Mouse (Mus musculus): Measurements from ENCODE around the gene 4933405L10Rik. TPM values are rescaled to one million over a fixed set of nuclear protein-coding genes. Genes with fewer than 3 reads are reported as not detected.

Gene 4933405L10Rik
- polyA plus RNA-seq, 1 experiment from 2014 or later, result 0.31 TPM

GRCm38 (mm10) chr8:105689256-105689982 lies 18.0 kb upstream of the 4933405L10Rik start:
- WGBS, result 57% methylated on average over 35 of the region's 35 CpGs

GRCm38 (mm10) chr8:105689983-105690360 lies 17.5 kb upstream of the 4933405L10Rik start:
- 88% methylated on average over 9 of the region's 9 CpGs for WGBS
- Histone ChIP-seq H3K27ac (ENCODE audit: low read depth, low read length) (no peak overlapping the region), H3K4me1 (replicated peaks; ENCODE audit: control insufficient read depth, insufficient read depth, low read length) (no peaks in the 10 kb centered on the region; the same call in 1 of the 2 replicates), H3K27me3 (ENCODE audit: control insufficient read depth, insufficient read depth, low read length) (no peaks in the 10 kb centered on the region), H3K4me3 (ENCODE audit: low read depth, low read length) (no peak overlapping the region), H3K9me3 (ENCODE audit: control insufficient read depth, low read length) (no peaks in the 10 kb centered on the region), H3K9ac (ENCODE audit: low read depth, low read length) (no peak overlapping the region), H3K36me3 (ENCODE audit: control insufficient read depth, insufficient read depth, low read length) (no peaks in the 10 kb centered on the region), H3K4me2 (replicated peaks; ENCODE audit: low read depth, low read length) (no peak overlapping the region)
- ATAC-seq (ENCODE audit: low FRiP score) (no peak), DNase-seq (ENCODE audit: low spot score) (no peak)

More at GRCm38 (mm10) chr8:105689256-105689982, 18.0 kb upstream of the 4933405L10Rik start:
- H3K4me3 ChIP-seq (ENCODE audit: low read depth, low read length), result no peak overlapping the region
- DNase-seq (ENCODE audit: low spot score), result no peak
- no peaks in the 10 kb centered on the region for H3K4me1 ChIP-seq (replicated peaks; ENCODE audit: control insufficient read depth, insufficient read depth, low read length)
- H3K36me3 ChIP-seq (ENCODE audit: control insufficient read depth, insufficient read depth, low read length), result no peaks in the 10 kb centered on the region
- no peak for ATAC-seq (ENCODE audit: low FRiP score)
- H3K9me3 ChIP-seq (ENCODE audit: control insufficient read depth, low read length), result no peaks in the 10 kb centered on the region
- no peak overlapping the region for H3K4me2 ChIP-seq (replicated peaks; ENCODE audit: low read depth, low read length)
- H3K27me3 ChIP-seq (ENCODE audit: control insufficient read depth, insufficient read depth, low read length), result no peaks in the 10 kb centered on the region
- H3K9ac ChIP-seq (ENCODE audit: low read depth, low read length), result no peak overlapping the region
- no peak overlapping the region for H3K27ac ChIP-seq (ENCODE audit: low read depth, low read length)

- 91% methylated on average over 14 of the region's 14 CpGs for WGBS
- Histone ChIP-seq H3K9me3 (ENCODE audit: control insufficient read depth, low read length) (no peaks in the 10 kb centered on the region), H3K36me3 (ENCODE audit: control insufficient read depth, insufficient read depth, low read length) (no peaks in the 10 kb centered on the region), H3K27me3 (ENCODE audit: control insufficient read depth, insufficient read depth, low read length) (no peaks in the 10 kb centered on the region), H3K4me3 (ENCODE audit: low read depth, low read length) (no peak overlapping the region), H3K4me2 (replicated peaks; ENCODE audit: low read depth, low read length) (no peak overlapping the region), H3K4me1 (replicated peaks; ENCODE audit: control insufficient read depth, insufficient read depth, low read length) (peaks cover 4% of the 10 kb centered on the region), H3K27ac (ENCODE audit: low read depth, low read length) (no peak overlapping the region), H3K9ac (ENCODE audit: low read depth, low read length) (no peak overlapping the region)
- DNase-seq (ENCODE audit: low spot score) (no peak), ATAC-seq (ENCODE audit: low FRiP score) (no peak)
Measured at GRCm38 (mm10) chr8:105690978-105691377, 16.5 kb upstream of the 4933405L10Rik start.

- peaks cover 4% of the 10 kb centered on the region for H3K4me1 ChIP-seq (replicated peaks; ENCODE audit: control insufficient read depth, insufficient read depth, low read length)
- 93% methylated on average over 11 of the region's 11 CpGs for WGBS
- DNase-seq (ENCODE audit: low spot score) (no peak), ATAC-seq (ENCODE audit: low FRiP score) (no peak)
- no peak overlapping the region for H3K9ac ChIP-seq (ENCODE audit: low read depth, low read length)
- H3K4me2 ChIP-seq (replicated peaks; ENCODE audit: low read depth, low read length), result no peak overlapping the region
- no peaks in the 10 kb centered on the region for H3K9me3 ChIP-seq (ENCODE audit: control insufficient read depth, low read length)
- H3K36me3 ChIP-seq (ENCODE audit: control insufficient read depth, insufficient read depth, low read length), result 0 out of 2 replicates have a peak, but pooled peaks cover 2% of the 10 kb centered on the region
- H3K27ac ChIP-seq (ENCODE audit: low read depth, low read length), result no peak overlapping the region
- no peaks in the 10 kb centered on the region for H3K27me3 ChIP-seq (ENCODE audit: control insufficient read depth, insufficient read depth, low read length)
- H3K4me3 ChIP-seq (ENCODE audit: low read depth, low read length), result no peak overlapping the region
Measured at GRCm38 (mm10) chr8:105692449-105693182, 14.8 kb upstream of the 4933405L10Rik start.

GRCm38 (mm10) chr8:105693648-105694047 lies 13.8 kb upstream of the 4933405L10Rik start:
- H3K27ac ChIP-seq (ENCODE audit: low read depth, low read length), result peak overlapping the region; percentile 70
- ATAC-seq (ENCODE audit: low FRiP score) (peak; percentile 62), DNase-seq (ENCODE audit: low spot score) (peak; percentile 84)
- H3K4me1 ChIP-seq (replicated peaks; ENCODE audit: control insufficient read depth, insufficient read depth, low read length), result peaks cover 4% of the 10 kb centered on the region
- H3K27me3 ChIP-seq (ENCODE audit: control insufficient read depth, insufficient read depth, low read length), result no peaks in the 10 kb centered on the region
- H3K4me3 ChIP-seq (ENCODE audit: low read depth, low read length), result peak overlapping the region; percentile 43
- WGBS, result 17% methylated on average over 6 of the region's 30 CpGs
- H3K4me2 ChIP-seq (replicated peaks; ENCODE audit: low read depth, low read length), result peak overlapping the region; percentile 86
- H3K36me3 ChIP-seq (ENCODE audit: control insufficient read depth, insufficient read depth, low read length), result 0 out of 2 replicates have a peak, but pooled peaks cover 2% of the 10 kb centered on the region
- no peaks in the 10 kb centered on the region for H3K9me3 ChIP-seq (ENCODE audit: control insufficient read depth, low read length)
- peak overlapping the region; percentile 64 for H3K9ac ChIP-seq (ENCODE audit: low read depth, low read length)

- peak overlapping the region; percentile 64 for H3K9ac ChIP-seq (ENCODE audit: low read depth, low read length)
- H3K27me3 ChIP-seq (ENCODE audit: control insufficient read depth, insufficient read depth, low read length), result no peaks in the 10 kb centered on the region
- H3K4me2 ChIP-seq (replicated peaks; ENCODE audit: low read depth, low read length), result peak overlapping the region; percentile 86
- ATAC-seq (ENCODE audit: low FRiP score) (peak; percentile 60), DNase-seq (ENCODE audit: low spot score) (peak; percentile 57)
- 12% methylated on average over 24 of the region's 40 CpGs for WGBS
- H3K9me3 ChIP-seq (ENCODE audit: control insufficient read depth, low read length), result no peaks in the 10 kb centered on the region
- peak overlapping the region; percentile 43 for H3K4me3 ChIP-seq (ENCODE audit: low read depth, low read length)
- H3K27ac ChIP-seq (ENCODE audit: low read depth, low read length), result peak overlapping the region; percentile 70
- peaks cover 4% of the 10 kb centered on the region for H3K4me1 ChIP-seq (replicated peaks; ENCODE audit: control insufficient read depth, insufficient read depth, low read length)
- H3K36me3 ChIP-seq (ENCODE audit: control insufficient read depth, insufficient read depth, low read length), result 0 out of 2 replicates have a peak, but pooled peaks cover 2% of the 10 kb centered on the region
Measured at GRCm38 (mm10) chr8:105694051-105694799, 13.2 kb upstream of the 4933405L10Rik start.

- H3K4me3 ChIP-seq (ENCODE audit: low read depth, low read length), result peak overlapping the region; percentile 43
- peak overlapping the region; percentile 86 for H3K4me2 ChIP-seq (replicated peaks; ENCODE audit: low read depth, low read length)
- H3K27me3 ChIP-seq (ENCODE audit: control insufficient read depth, insufficient read depth, low read length), result no peaks in the 10 kb centered on the region
- H3K9me3 ChIP-seq (ENCODE audit: control insufficient read depth, low read length), result no peaks in the 10 kb centered on the region
- no peak for DNase-seq (ENCODE audit: low spot score)
- no peak overlapping the region; the same call in 1 of the 2 replicates for H3K9ac ChIP-seq (ENCODE audit: low read depth, low read length)
- 0 out of 2 replicates have a peak, but pooled peaks cover 2% of the 10 kb centered on the region for H3K36me3 ChIP-seq (ENCODE audit: control insufficient read depth, insufficient read depth, low read length)
- H3K27ac ChIP-seq (ENCODE audit: low read depth, low read length), result no peak overlapping the region
- 82% methylated on average over 30 of the region's 30 CpGs for WGBS
- ATAC-seq (ENCODE audit: low FRiP score), result no peak
- peaks cover 4% of the 10 kb centered on the region for H3K4me1 ChIP-seq (replicated peaks; ENCODE audit: control insufficient read depth, insufficient read depth, low read length)
Measured at GRCm38 (mm10) chr8:105695080-105695780, 12.2 kb upstream of the 4933405L10Rik start.

- H3K4me1 ChIP-seq (replicated peaks; ENCODE audit: control insufficient read depth, insufficient read depth, low read length), result peaks cover 4% of the 10 kb centered on the region
- ATAC-seq (ENCODE audit: low FRiP score) (no peak), DNase-seq (ENCODE audit: low spot score) (no peak)
- H3K9ac ChIP-seq (ENCODE audit: low read depth, low read length), result no peak overlapping the region
- H3K27me3 ChIP-seq (ENCODE audit: control insufficient read depth, insufficient read depth, low read length), result no peaks in the 10 kb centered on the region
- no peak overlapping the region for H3K4me2 ChIP-seq (replicated peaks; ENCODE audit: low read depth, low read length)
- no peak overlapping the region for H3K27ac ChIP-seq (ENCODE audit: low read depth, low read length)
- H3K36me3 ChIP-seq (ENCODE audit: control insufficient read depth, insufficient read depth, low read length), result 0 out of 2 replicates have a peak, but pooled peaks cover 2% of the 10 kb centered on the region
- H3K9me3 ChIP-seq (ENCODE audit: control insufficient read depth, low read length), result no peaks in the 10 kb centered on the region
- 90% methylated on average over 17 of the region's 17 CpGs for WGBS
- no peak overlapping the region for H3K4me3 ChIP-seq (ENCODE audit: low read depth, low read length)
Measured at GRCm38 (mm10) chr8:105697196-105697780, 10.2 kb upstream of the 4933405L10Rik start.

All from hindbrain, embryonic 11.5 days (tissue).